Mouse (Mus musculus) embryonic facial prominence, embryonic 13.5 days (tissue): ENCODE measurements around the gene Amer2. TPM values are rescaled to one million over a fixed set of nuclear protein-coding genes. Genes with fewer than 3 reads are reported as not detected.

Source experiments
- ATAC-seq: fragments of 200-750 bp; cut with Nextera tagmentation; 2 replicates; pipeline ENCODE4 v1.8.0; 2017; ENCODE audit warnings: low read depth; ENCODE audit not compliant: insufficient number of reproducible peaks, insufficient read depth, low FRiP score, low TSS enrichment
- H3K27ac ChIP-seq: fragments of 300-500 bp; sonication (generic); 2 replicates; pipeline ENCODE4 v1.5.1; 2015; ENCODE audit warnings: moderate library complexity, mild to moderate bottlenecking, inconsistent platforms
- H3K27me3 ChIP-seq: fragments of 300-500 bp; sonication (generic); 2 replicates; pipeline ENCODE4 v1.6.1; 2015; ENCODE audit warnings: mild to moderate bottlenecking, inconsistent platforms
- H3K36me3 ChIP-seq: fragments of 300-500 bp; sonication (generic); 2 replicates; pipeline ENCODE4 v1.6.1; 2015; ENCODE audit warnings: mild to moderate bottlenecking, inconsistent platforms
- H3K4me1 ChIP-seq: fragments of 300-500 bp; sonication (generic); 2 replicates; pipeline ENCODE4 v1.6.1; 2015; ENCODE audit warnings: inconsistent platforms
- H3K4me2 ChIP-seq: fragments of 300-500 bp; sonication (generic); 2 replicates; pipeline ENCODE4 v1.6.1; 2015; ENCODE audit warnings: moderate library complexity, mild to moderate bottlenecking, inconsistent platforms
- H3K4me3 ChIP-seq: fragments of 300-500 bp; sonication (generic); 2 replicates; pipeline ENCODE4 v1.5.1; 2015; ENCODE audit warnings: mild to moderate bottlenecking, inconsistent platforms
- H3K9ac ChIP-seq: fragments of 300-500 bp; sonication (generic); 2 replicates; pipeline ENCODE4 v1.6.1; 2015; ENCODE audit warnings: mild to moderate bottlenecking, inconsistent platforms
- H3K9me3 ChIP-seq: fragments of 300-500 bp; sonication (generic); 2 replicates; pipeline ENCODE4 v1.6.1; 2016; ENCODE audit warnings: inconsistent platforms
- WGBS: fragments of 180-500 bp; shearing (Covaris S2); methylation state at CpG from one replicate; pipeline ENCODE4 v1.1.7; 2015; ENCODE audit warnings: mixed read lengths; 5-methylcytosine and 5-hydroxymethylcytosine counted together
- polyA plus RNA-seq: library from polyadenylated mRNA; unstranded; fragments of >200 nt; fragmentation: Nextera tagmentation; extraction: Ambion mirVana; gene quantifications from 2 replicates; pipeline ENCODE4 v1.2.1, GENCODE M21; 2015

Gene Amer2
- polyA plus RNA-seq, 1 experiment from 2014 or later, result 5.1 TPM

DNA sequence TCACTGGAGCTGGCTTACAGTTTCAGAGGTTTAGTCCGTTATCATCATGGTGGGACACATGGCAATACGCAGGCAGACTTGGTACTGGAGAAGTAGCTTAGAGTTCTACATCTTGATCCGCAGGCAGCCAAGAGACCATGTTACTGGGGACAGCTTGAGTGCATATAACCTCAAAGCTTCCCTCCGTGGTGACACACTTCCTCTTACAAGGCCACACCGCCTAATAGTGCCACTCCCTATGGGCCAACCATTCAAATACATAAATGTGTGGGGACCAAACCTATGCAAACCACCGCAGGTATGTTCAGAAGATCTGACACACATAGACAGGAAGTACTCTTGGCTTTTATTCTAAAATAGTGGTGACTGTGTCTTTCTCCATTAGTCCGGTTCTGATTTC is 52.5 kb downstream of the Amer2 start:
- 86% methylated on average over 7 of the region's 7 CpGs for WGBS
- Histone ChIP-seq H3K4me1 (peaks cover 14% of the 10 kb centered on the region), H3K27me3 (no peaks in the 10 kb centered on the region), H3K4me2 (no peak overlapping the region), H3K4me3 (no peak overlapping the region), H3K9me3 (no peaks in the 10 kb centered on the region), H3K9ac (no peak overlapping the region), H3K36me3 (no peaks in the 10 kb centered on the region), H3K27ac (no peak overlapping the region)
- no peak for ATAC-seq

DNA sequence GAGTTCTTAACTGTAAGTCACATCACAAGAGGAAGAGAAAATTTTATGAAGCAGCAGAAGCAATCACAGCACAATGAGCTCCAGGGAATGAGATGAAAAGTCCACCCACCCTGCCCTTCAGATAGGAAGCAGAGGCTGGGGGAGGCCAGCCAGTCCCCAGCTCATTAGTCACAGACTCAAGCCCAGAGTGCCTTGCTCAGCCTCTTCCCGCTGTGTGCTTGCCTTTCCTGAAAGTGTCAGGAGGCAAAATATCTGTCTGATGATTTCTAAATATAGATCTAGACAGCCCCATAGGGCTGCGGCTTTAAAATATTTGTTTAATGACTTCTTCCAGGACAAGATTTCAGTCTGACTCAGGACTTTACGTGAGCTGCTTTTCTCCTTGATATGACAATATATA is 54.8 kb downstream of the Amer2 start:
- Histone ChIP-seq H3K27me3 (no peaks in the 10 kb centered on the region), H3K4me1 (peaks cover 14% of the 10 kb centered on the region), H3K27ac (no peak overlapping the region), H3K9ac (no peak overlapping the region), H3K4me3 (no peak overlapping the region), H3K36me3 (no peaks in the 10 kb centered on the region), H3K4me2 (no peak overlapping the region), H3K9me3 (no peaks in the 10 kb centered on the region)
- WGBS, result 28% methylated on average over 3 of the region's 3 CpGs
- ATAC-seq, result no peak

DNA sequence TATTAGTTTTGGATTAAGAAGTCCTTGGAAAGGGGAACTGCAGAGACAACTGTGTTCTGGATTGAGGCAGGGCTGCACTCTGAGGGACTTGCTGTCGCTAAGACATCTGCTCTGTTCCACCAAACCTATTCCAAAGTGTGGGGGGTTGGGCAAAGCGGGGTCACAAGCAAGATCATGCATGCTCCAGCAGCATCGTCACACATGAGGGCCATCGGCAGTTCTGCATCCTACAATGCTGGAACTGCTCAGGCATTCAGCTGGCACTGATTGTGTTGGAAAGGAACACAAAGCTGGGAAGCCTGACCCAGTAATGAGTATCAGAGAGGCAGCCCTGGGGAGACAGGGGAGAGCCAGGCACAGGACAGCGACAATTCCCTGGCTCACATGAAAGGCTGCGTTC is 56.5 kb downstream of the Amer2 start:
- H3K9ac ChIP-seq, result no peak overlapping the region
- no peak for ATAC-seq
- H3K9me3 ChIP-seq, result no peaks in the 10 kb centered on the region
- H3K27ac ChIP-seq, result no peak overlapping the region
- H3K36me3 ChIP-seq, result no peaks in the 10 kb centered on the region
- WGBS, result 32% methylated on average over 6 of the region's 6 CpGs
- H3K4me2 ChIP-seq, result no peak overlapping the region
- H3K27me3 ChIP-seq, result no peaks in the 10 kb centered on the region
- H3K4me3 ChIP-seq, result no peak overlapping the region
- H3K4me1 ChIP-seq, result peaks cover 14% of the 10 kb centered on the region

DNA sequence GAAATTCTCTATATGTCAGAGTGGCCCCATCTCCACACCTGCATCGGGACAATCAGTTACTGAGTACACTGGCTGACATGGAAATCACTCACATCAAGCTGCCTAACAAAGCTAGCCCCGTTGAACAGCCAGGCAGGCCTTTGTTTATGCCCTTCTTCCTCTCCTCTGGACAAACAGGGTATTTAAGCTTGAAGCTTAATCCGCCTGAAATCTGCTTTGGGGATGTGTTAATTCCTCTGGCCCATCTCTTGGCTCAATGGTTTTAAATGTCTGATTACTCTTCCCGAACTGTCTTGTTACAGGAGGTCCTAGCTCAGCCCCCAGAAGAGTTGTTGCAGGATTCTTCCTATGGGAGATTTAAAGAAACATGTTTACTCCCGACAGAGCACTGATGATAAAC is 58.5 kb downstream of the Amer2 start:
- no peaks in the 10 kb centered on the region for H3K9me3 ChIP-seq
- 57% methylated on average over 5 of the region's 5 CpGs for WGBS
- H3K4me1 ChIP-seq, result peaks cover 14% of the 10 kb centered on the region
- H3K27me3 ChIP-seq, result no peaks in the 10 kb centered on the region
- H3K36me3 ChIP-seq, result no peaks in the 10 kb centered on the region
- H3K4me3 ChIP-seq, result no peak overlapping the region
- H3K9ac ChIP-seq, result no peak overlapping the region
- ATAC-seq, result no peak
- H3K4me2 ChIP-seq, result no peak overlapping the region
- no peak overlapping the region for H3K27ac ChIP-seq

DNA sequence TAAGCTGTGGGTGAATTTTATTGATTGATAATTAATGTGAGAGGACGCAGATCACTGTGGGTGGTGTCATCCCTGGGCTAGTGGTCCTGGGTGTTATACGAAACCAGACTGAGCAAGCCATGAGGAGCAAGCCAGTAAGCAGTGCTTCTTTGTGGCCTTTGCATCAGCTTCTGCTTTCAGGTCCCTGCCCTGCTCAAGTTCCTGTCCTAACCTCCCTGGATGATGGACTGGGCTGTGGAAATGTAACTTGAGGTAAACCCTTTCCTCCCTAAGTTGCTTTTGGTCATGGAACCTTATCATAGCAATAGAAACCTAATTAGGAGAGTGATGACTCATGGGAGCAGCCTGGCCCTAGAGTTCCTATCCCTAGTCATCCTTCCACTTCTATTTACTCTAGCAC is 59.1 kb downstream of the Amer2 start:
- Histone ChIP-seq H3K9ac (no peak overlapping the region), H3K4me3 (no peak overlapping the region), H3K27ac (no peak overlapping the region), H3K4me2 (no peak overlapping the region), H3K4me1 (peaks cover 14% of the 10 kb centered on the region), H3K9me3 (no peaks in the 10 kb centered on the region), H3K36me3 (no peaks in the 10 kb centered on the region), H3K27me3 (no peaks in the 10 kb centered on the region)
- ATAC-seq, result no peak
- 83% methylated on average over 2 of the region's 2 CpGs for WGBS

DNA sequence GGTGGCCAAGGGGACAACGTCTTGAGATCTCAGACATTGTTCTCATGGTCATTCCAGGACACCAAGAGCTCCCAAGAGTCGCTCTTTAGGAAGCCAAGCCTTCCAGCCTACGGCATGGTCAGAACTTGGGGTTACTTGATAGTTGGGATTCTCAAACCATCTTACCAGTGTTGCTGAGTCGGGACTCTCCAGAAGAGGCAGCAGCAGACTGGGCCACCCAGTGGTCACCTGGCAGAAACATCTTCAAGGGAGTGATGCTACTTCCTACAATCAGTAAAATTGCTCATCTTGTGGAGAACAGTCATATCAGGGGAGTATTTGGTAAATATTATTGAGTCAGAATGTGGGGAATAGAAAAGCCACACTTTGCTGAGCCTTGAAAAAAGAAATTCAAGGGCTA is 62.5 kb downstream of the Amer2 start:
- H3K27ac ChIP-seq, result no peak overlapping the region
- no peak for ATAC-seq
- H3K36me3 ChIP-seq, result no peaks in the 10 kb centered on the region
- H3K9ac ChIP-seq, result no peak overlapping the region
- WGBS, result 72% methylated on average over 4 of the region's 4 CpGs
- no peak overlapping the region for H3K4me2 ChIP-seq
- no peak overlapping the region for H3K4me3 ChIP-seq
- no peaks in the 10 kb centered on the region for H3K4me1 ChIP-seq
- no peaks in the 10 kb centered on the region for H3K9me3 ChIP-seq
- H3K27me3 ChIP-seq, result no peaks in the 10 kb centered on the region

DNA sequence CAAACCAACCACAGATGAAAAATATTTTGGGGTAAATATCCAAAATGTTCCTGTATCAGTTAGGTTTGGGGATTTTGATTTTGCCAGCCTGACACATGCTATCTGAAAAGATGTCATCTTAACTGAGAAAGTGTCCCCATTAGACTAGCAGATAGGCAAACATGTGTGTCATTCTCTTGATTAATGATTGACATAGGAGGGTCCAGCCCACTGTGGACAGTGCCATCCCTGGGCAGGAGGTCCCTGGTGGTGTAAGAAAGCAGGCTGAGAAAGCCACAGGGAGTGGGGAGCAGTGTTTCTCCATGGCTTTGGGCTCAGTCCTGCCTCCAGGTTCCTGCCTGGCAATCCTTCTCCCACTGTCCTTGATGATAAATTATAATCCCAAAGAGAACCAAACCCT is 63.3 kb downstream of the Amer2 start:
- no peak for ATAC-seq

More for the DNA sequence above, 63.3 kb downstream of the Amer2 start:
- no peak overlapping the region for H3K9ac ChIP-seq
- H3K27me3 ChIP-seq, result no peaks in the 10 kb centered on the region
- H3K36me3 ChIP-seq, result no peaks in the 10 kb centered on the region
- H3K4me1 ChIP-seq, result no peaks in the 10 kb centered on the region
- H3K9me3 ChIP-seq, result no peaks in the 10 kb centered on the region
- H3K27ac ChIP-seq, result no peak overlapping the region
- H3K4me2 ChIP-seq, result no peak overlapping the region
- no peak overlapping the region for H3K4me3 ChIP-seq

Other genes with a start within 250 kb of the Amer2 start
- 3.0 and 3.1 TPM in 2 replicates for gene Atp8a2, start 176.1 kb upstream of the Amer2 start, polyA plus RNA-seq
- not detected in 2 replicates for gene Nupl1, start 121.8 kb upstream of the Amer2 start, polyA plus RNA-seq
- gene Gm49336, start 121.8 kb upstream of the Amer2 start, polyA plus RNA-seq, result 46.0 and 54.6 TPM in 2 replicates
- 36.2 and 36.5 TPM in 2 replicates for gene Mtmr6, start 108.0 kb upstream of the Amer2 start, polyA plus RNA-seq